Mouse (Mus musculus) ES-E14 (cell line): ENCODE data around the gene Fibp.

Experiments
- CHD2 ChIP-seq: IDR thresholded peaks from 2 replicates; pipeline ENCODE4 v1.6.1; 2014; ENCODE audit warnings: mild to moderate bottlenecking, low read depth, low read length, inconsistent platforms
- HCFC1 ChIP-seq: IDR thresholded peaks from 2 replicates; pipeline ENCODE4 v1.6.1; 2012; ENCODE audit warnings: low read length, inconsistent platforms, borderline replicate concordance; ENCODE audit not compliant: insufficient read depth
- MAFK ChIP-seq: IDR thresholded peaks from 2 replicates; pipeline ENCODE4 v1.6.1; 2014; ENCODE audit warnings: mild to moderate bottlenecking, low read depth, low read length, inconsistent platforms; ENCODE audit not compliant: insufficient read depth

DNA sequence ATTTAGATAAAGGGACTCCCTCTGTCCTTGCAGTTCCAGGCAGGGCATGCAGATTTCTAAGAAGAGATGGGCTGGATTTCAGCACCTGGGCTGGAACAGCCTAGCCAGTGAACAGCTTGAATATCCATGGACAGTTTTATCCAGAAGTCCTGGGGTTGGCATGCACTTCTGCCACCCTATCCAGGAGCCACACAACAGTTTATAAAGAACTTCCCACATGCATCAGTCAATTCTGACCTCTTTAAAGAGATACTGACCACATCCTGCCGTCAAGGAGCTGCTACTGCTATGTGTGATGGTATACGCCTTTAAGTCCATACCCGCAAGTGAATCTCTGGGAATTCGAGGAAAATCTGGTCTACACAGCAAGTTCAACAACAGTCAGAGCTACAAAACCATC, 31.2 kb upstream of the Fibp start:
- TF ChIP-seq MAFK (no peak), HCFC1 (no peak), CHD2 (no peak)
